Mouse (Mus musculus) lung, adult 2 months (tissue): ENCODE measurements around the gene Gpkow.

ENCODE experiments used
- CTCF ChIP-seq: fragments of 200-500 bp; IDR thresholded peaks from 2 replicates; pipeline ENCODE4 v1.5.1; 2011; ENCODE audit warnings: mild to moderate bottlenecking, low read length, control low read depth; ENCODE audit not compliant: insufficient read depth
- POLR2A ChIP-seq: fragments of 200-500 bp; IDR thresholded peaks from 2 replicates; pipeline ENCODE4 v1.6.1; 2011; ENCODE audit warnings: low read depth, mild to moderate bottlenecking, control low read depth, low read length, borderline replicate concordance; ENCODE audit errors: extremely low read depth

DNA sequence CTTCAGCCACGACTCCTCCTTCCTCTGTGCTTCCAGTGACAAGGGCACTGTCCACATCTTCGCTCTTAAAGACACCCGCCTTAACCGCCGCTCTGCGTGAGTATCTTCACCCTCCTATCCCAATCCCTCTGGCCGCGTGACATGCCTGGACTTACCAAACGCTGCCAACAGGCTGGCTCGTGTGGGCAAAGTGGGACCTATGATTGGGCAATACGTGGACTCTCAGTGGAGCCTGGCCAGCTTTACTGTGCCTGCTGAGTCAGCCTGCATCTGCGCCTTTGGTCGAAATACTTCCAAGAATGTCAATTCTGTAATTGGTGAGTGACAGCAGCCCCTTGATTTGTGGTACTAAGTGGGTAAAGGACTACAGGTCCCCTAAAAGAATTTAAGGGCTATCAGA is 30.2 kb downstream of the Gpkow start:
- TF ChIP-seq CTCF (no peak), POLR2A (no peak)
